ENCODE assay signal across 7 mouse cellular contexts in the genomic region with DNA sequence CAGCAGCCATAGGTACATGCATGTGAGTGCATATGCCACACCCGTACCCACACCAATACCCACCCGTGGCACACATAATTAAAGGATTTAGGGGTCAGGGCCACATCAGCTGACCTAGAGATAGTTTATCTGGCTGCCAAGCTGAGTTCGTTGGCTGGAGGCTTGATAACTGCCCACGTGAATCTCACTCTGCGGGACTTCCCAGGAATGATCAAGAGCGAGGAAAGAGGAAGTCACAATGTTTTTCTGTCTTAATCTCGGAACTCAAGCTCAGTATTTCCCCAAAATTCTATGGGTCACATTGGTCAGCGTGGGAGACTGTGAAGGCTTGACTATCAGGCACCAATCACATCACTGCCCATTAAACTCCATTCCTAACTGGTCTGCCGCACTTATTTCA. TPM values are rescaled to one million over a fixed set of nuclear protein-coding genes. Genes with fewer than 3 reads are reported as not detected.
DNase-seq lines count a peak whose midpoint lies in the region; ATAC-seq and TF ChIP-seq lines count a peak whose summit lies in the region.

No protein-coding gene starts in this region.

- H3K36me3 ChIP-seq in testis, adult 2 months (ENCODE audit: control insufficient read depth, insufficient read depth, low read length) = no peaks in the 10 kb centered on the region
- H3K36me3 ChIP-seq in heart, embryonic 12.5 days = peaks cover 6% of the 10 kb centered on the region; the same call in 1 of the 2 replicates

- peak overlapping the region; percentile 90 for H3K4me3 ChIP-seq in testis, adult 2 months (ENCODE audit: control insufficient read depth, low read depth, low read length)
- H3K4me3 ChIP-seq in heart, embryonic 12.5 days = peak overlapping the region; percentile 91; the same call in 1 of the 2 replicates

- TF ChIP-seq POLR2A in testis, adult 2 months (IDR thresholded peaks at IDR 0.05; ENCODE audit: control insufficient read depth, low read depth, low read length) = no peak

- WGBS in heart, embryonic 12.5 days = 46% methylated on average over 9 of the region's 9 CpGs

- no peak for ATAC-seq in heart, embryonic 12.5 days (ENCODE audit: insufficient number of reproducible peaks, low FRiP score)

- no peak overlapping the region; the same call in 1 of the 2 replicates for H3K27ac ChIP-seq in testis, adult 2 months (ENCODE audit: control insufficient read depth, insufficient read depth, low read depth, low read length)
- no peak overlapping the region for H3K27ac ChIP-seq in heart, embryonic 12.5 days (ENCODE audit: poor library complexity, severe bottlenecking)

- no peaks in the 10 kb centered on the region for H3K9me3 ChIP-seq in heart, embryonic 12.5 days (replicated peaks)

- no peak for DNase-seq in testis, postnatal 10 days (ENCODE audit: low spot score)
- DNase-seq in lung, postnatal 25 days (ENCODE audit: low spot score) = peak; percentile 31
- no peak for DNase-seq in retina, embryonic 14.5 days (ENCODE audit: low spot score)
- DNase-seq in testis, postnatal 14 days (ENCODE audit: low spot score) = no peak
- DNase-seq in ovary, postnatal 36 days (ENCODE audit: low spot score) = no peak

- peak overlapping the region; percentile 92 for H3K4me2 ChIP-seq in heart, embryonic 12.5 days

- H3K9ac ChIP-seq in heart, embryonic 12.5 days = no peak overlapping the region

- no peak for TF ChIP-seq CTCF in testis, adult 2 months (IDR thresholded peaks at IDR 0.05; ENCODE audit: control insufficient read depth, insufficient read depth, insufficient replicate concordance, low read depth, low read length)

- peaks cover 4% of the 10 kb centered on the region for H3K4me1 ChIP-seq in testis, adult 2 months (ENCODE audit: control insufficient read depth, insufficient read depth, low read length)
- H3K4me1 ChIP-seq in heart, embryonic 12.5 days (replicated peaks) = peaks cover 22% of the 10 kb centered on the region

- H3K27me3 ChIP-seq in testis, adult 2 months (ENCODE audit: control insufficient read depth, insufficient read depth, low read length) = no peaks in the 10 kb centered on the region
- H3K27me3 ChIP-seq in heart, embryonic 12.5 days (replicated peaks) = no peaks in the 10 kb centered on the region

RNA-seq across cellular contexts. Expression of a gene that starts 0.6 kb away (rescaled TPM):
- 22.5 and 25.7 TPM in 2 replicates for polyA plus RNA-seq in testis, adult 2 months (2012; rRNA removed)
- polyA plus RNA-seq in heart, embryonic 12.5 days (2016; fragmentation: Nextera tagmentation; extraction: Ambion mirVana) = 53.5 and 56.4 TPM in 2 replicates

RNA-seq across cellular contexts. Expression of a gene that starts 19.5 kb away (rescaled TPM):
- 0.89 and 1.5 TPM in 2 replicates for polyA plus RNA-seq in testis, adult 2 months (2012; rRNA removed)
- polyA plus RNA-seq in heart, embryonic 12.5 days (2016; fragmentation: Nextera tagmentation; extraction: Ambion mirVana) = not detected in 2 replicates

RNA-seq across cellular contexts. Expression of a gene that starts 51.5 kb away (rescaled TPM):
- polyA plus RNA-seq in testis, adult 2 months (2012; rRNA removed) = 8.7 and 9.3 TPM in 2 replicates
- polyA plus RNA-seq in heart, embryonic 12.5 days (2016; fragmentation: Nextera tagmentation; extraction: Ambion mirVana) = 10.9 and 13.4 TPM in 2 replicates
